Mouse (Mus musculus): Measurements from ENCODE around the gene Zfp358. TPM values are rescaled to one million over a fixed set of nuclear protein-coding genes. Genes with fewer than 3 reads are reported as not detected.
A peak's percentile ranks its signal among the peaks of the same experiment; 100 is the strongest.

The Zfp358 gene
- polyA plus RNA-seq, 1 experiment = not detected

GRCm38 (mm10) chr8:3468838-3469237 lies 24.1 kb upstream of the Zfp358 start:
- Histone ChIP-seq H3K4me1 (ENCODE audit: control insufficient read depth, insufficient read depth, low read length) (no peaks in the 10 kb centered on the region), H3K27ac (ENCODE audit: insufficient read depth, low read depth, low read length) (no peak overlapping the region), H3K4me3 (ENCODE audit: insufficient read depth, low read depth, low read length) (no peak overlapping the region)
- 84% methylated on average over 1 of the region's 1 CpGs for whole genome bisulfite sequencing
- no peak for TF ChIP-seq POLR2A (IDR thresholded peaks at IDR 0.05; ENCODE audit: insufficient read depth, low read depth, low read length)
- TF ChIP-seq CTCF (IDR thresholded peaks at IDR 0.05; ENCODE audit: insufficient read depth, low read depth, low read length) = no peak

GRCm38 (mm10) chr8:3470562-3470961 lies 22.4 kb upstream of the Zfp358 start, which contains the start of gene Tex45:
Tex45 (plus strand) TSS chr8:3470862.
- H3K4me1 ChIP-seq (ENCODE audit: control insufficient read depth, insufficient read depth, low read length) = no peaks in the 10 kb centered on the region
- no peak within 1 kb of the TSS for H3K27ac ChIP-seq (ENCODE audit: insufficient read depth, low read depth, low read length)
- H3K4me3 ChIP-seq (ENCODE audit: insufficient read depth, low read depth, low read length) = no peak within 1 kb of the TSS
- TF ChIP-seq POLR2A (IDR thresholded peaks at IDR 0.05; ENCODE audit: insufficient read depth, low read depth, low read length) (no peak), CTCF (IDR thresholded peaks at IDR 0.05; ENCODE audit: insufficient read depth, low read depth, low read length) (no peak)

DNA sequence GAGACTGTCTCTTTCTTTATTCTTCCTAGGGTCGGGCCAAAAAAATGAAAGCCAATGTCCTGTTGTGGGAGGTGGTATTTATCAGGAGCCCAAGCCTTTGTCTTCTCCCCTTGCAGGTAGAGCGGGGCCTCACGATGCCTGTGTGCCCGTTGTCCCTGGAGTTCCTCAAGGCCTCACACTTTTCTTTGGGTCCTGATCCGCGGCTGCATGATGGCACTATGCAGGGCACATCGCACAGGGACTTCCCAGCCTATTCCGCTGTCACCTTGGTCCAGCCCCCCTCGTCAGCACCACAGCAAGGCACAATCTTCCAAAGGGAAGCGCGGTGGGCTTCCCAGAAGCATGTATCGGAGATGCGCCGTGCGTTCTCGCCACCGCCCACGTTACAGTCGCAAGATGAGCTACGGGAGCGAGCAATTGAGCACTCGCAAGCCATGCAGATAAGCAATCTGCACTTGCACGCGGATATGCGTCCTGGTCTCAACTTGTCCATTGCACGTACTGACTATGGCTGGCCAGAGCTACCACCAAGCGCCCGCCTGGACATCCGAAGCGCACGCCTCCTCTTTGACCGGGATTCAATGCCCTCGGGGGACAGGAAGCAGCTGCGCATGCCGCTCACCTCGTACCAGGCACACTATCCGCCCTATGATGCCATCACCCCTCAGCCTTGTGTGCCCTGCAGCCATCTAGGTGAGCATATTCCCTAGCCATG lies 17.1 kb upstream of the Zfp358 start:
- Histone ChIP-seq H3K4me3 (ENCODE audit: insufficient read depth, low read depth, low read length) (peak overlapping the region; percentile 37), H3K27ac (ENCODE audit: insufficient read depth, low read depth, low read length) (no peak overlapping the region), H3K4me1 (ENCODE audit: control insufficient read depth, insufficient read depth, low read length) (peaks cover 7% of the 10 kb centered on the region; the same call in 1 of the 2 replicates)
- WGBS = 25% methylated on average over 37 of the region's 37 CpGs
- TF ChIP-seq POLR2A (IDR thresholded peaks at IDR 0.05; ENCODE audit: insufficient read depth, low read depth, low read length) (no peak), CTCF (IDR thresholded peaks at IDR 0.05; ENCODE audit: insufficient read depth, low read depth, low read length) (no peak)

GRCm38 (mm10) chr8:3480221-3480785 lies 12.6 kb upstream of the Zfp358 start:
- Histone ChIP-seq H3K27ac (ENCODE audit: insufficient read depth, low read depth, low read length) (no peak overlapping the region), H3K4me1 (ENCODE audit: control insufficient read depth, insufficient read depth, low read length) (peaks cover 7% of the 10 kb centered on the region; the same call in 1 of the 2 replicates), H3K4me3 (ENCODE audit: insufficient read depth, low read depth, low read length) (no peak overlapping the region)
- WGBS = 68% methylated on average over 4 of the region's 4 CpGs
- TF ChIP-seq CTCF (IDR thresholded peaks at IDR 0.05; ENCODE audit: insufficient read depth, low read depth, low read length) (no peak), POLR2A (IDR thresholded peaks at IDR 0.05; ENCODE audit: insufficient read depth, low read depth, low read length) (no peak)

DNA sequence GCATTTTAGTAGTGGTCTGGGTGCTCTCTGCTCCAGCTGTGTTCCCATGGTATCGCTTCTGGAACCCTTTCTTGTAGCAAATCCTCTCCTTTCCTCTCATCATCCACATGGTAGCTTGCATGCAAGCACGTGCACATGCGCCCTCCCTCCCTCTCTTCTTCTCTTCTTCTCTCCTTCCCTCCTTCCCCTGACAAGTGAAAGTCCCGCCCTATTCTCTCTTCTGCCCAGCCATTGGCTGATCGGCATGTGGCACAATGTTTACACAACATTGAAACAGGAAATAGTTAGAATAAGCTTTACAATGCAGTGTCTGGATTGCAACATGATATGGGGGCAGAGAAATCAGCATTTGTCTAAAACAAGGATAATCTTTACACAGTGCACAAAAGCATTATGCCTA lies 11.3 kb upstream of the Zfp358 start:
- 58% methylated on average over 5 of the region's 5 CpGs for WGBS
- Histone ChIP-seq H3K4me3 (ENCODE audit: insufficient read depth, low read depth, low read length) (no peak overlapping the region), H3K27ac (ENCODE audit: insufficient read depth, low read depth, low read length) (no peak overlapping the region), H3K4me1 (ENCODE audit: control insufficient read depth, insufficient read depth, low read length) (no peaks in the 10 kb centered on the region)
- no peak for TF ChIP-seq POLR2A (IDR thresholded peaks at IDR 0.05; ENCODE audit: insufficient read depth, low read depth, low read length)
- TF ChIP-seq CTCF (IDR thresholded peaks at IDR 0.05; ENCODE audit: insufficient read depth, low read depth, low read length) = no peak

DNA sequence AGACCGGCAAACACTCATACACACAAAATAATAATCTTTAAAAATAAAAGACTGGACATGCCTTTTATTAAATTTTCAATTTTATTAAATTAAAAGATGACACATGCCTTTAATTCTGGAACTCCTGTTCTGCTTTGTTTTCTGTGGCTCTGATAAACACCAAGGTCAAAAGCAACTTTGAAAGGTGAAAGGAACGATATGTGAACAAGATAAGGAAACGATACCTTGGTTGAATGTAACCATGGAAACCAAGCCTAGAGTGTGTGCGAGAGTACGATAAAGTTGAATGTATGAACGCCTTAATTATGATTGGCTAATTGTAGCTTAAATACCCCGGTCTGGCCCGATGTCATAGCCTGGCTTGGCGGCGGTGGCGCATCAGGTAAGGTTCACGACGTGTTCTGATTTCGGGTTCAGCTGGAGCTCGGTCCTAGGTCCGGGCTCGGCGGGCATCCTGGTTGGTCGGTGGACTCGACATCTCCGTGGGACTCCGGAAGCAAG lies 10.6 kb upstream of the Zfp358 start:
- no peak overlapping the region for H3K4me3 ChIP-seq (ENCODE audit: insufficient read depth, low read depth, low read length)
- TF ChIP-seq POLR2A (IDR thresholded peaks at IDR 0.05; ENCODE audit: insufficient read depth, low read depth, low read length) = no peak
- TF ChIP-seq CTCF (IDR thresholded peaks at IDR 0.05; ENCODE audit: insufficient read depth, low read depth, low read length) = no peak
- H3K27ac ChIP-seq (ENCODE audit: insufficient read depth, low read depth, low read length) = no peak overlapping the region
- H3K4me1 ChIP-seq (ENCODE audit: control insufficient read depth, insufficient read depth, low read length) = no peaks in the 10 kb centered on the region
- WGBS = 82% methylated on average over 22 of the region's 22 CpGs

DNA sequence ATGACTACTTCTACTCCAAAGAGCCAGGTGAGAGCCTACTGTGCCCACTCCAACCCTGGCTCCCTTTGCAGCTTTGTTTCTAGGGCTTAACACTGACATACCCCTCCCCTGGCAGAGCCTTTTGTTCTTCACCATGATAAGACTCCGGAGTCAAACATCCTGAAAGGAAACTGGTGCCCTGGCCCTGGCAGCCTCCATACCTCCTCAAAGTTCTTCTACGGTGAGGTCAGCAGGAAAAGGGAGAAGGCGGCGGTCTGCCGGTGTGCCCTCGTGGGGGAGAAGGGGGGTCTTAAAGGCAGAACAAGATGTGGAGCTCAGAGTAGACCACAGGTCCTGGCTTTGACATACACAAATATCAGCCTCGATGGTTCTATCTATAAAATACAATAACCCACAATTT lies 9.4 kb upstream of the Zfp358 start:
- H3K27ac ChIP-seq (ENCODE audit: insufficient read depth, low read depth, low read length) = no peak overlapping the region
- no peaks in the 10 kb centered on the region for H3K4me1 ChIP-seq (ENCODE audit: control insufficient read depth, insufficient read depth, low read length)
- TF ChIP-seq POLR2A (IDR thresholded peaks at IDR 0.05; ENCODE audit: insufficient read depth, low read depth, low read length) = no peak
- no peak for TF ChIP-seq CTCF (IDR thresholded peaks at IDR 0.05; ENCODE audit: insufficient read depth, low read depth, low read length)
- no peak overlapping the region for H3K4me3 ChIP-seq (ENCODE audit: insufficient read depth, low read depth, low read length)
- 79% methylated on average over 7 of the region's 7 CpGs for WGBS

- H3K27ac ChIP-seq (ENCODE audit: insufficient read depth, low read depth, low read length) = no peak overlapping the region
- 30% methylated on average over 5 of the region's 5 CpGs for WGBS
- no peak for TF ChIP-seq POLR2A (IDR thresholded peaks at IDR 0.05; ENCODE audit: insufficient read depth, low read depth, low read length)
- TF ChIP-seq CTCF (IDR thresholded peaks at IDR 0.05; ENCODE audit: insufficient read depth, low read depth, low read length) = no peak
- no peaks in the 10 kb centered on the region for H3K4me1 ChIP-seq (ENCODE audit: control insufficient read depth, insufficient read depth, low read length)
- no peak overlapping the region for H3K4me3 ChIP-seq (ENCODE audit: insufficient read depth, low read depth, low read length)
Measured at GRCm38 (mm10) chr8:3485192-3485591, 7.7 kb upstream of the Zfp358 start.

DNA sequence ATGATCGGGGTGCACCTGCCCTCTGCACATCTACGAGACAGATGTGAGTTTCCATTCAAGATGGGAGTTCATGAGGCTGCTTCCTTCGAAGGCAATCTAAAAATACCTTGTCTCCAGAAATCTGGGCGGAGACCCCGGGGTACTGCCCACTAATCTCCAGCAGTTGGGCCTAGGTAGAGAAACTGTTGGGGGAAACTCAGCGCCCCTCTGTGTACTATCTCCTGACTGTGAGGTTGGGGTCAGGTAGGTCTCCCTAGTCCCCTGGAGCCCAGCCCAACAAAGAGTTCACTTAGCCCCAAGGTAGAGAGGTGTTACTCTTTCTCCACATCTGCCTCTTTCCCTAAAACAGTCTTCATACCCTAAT lies 889 bp downstream of the Zfp358 start:
- peaks cover 11% of the 10 kb centered on the region for H3K4me1 ChIP-seq (ENCODE audit: control insufficient read depth, insufficient read depth, low read length)
- H3K27ac ChIP-seq (ENCODE audit: insufficient read depth, low read depth, low read length) = peak overlapping the region; percentile 60; the same call in 1 of the 2 replicates
- H3K4me3 ChIP-seq (ENCODE audit: insufficient read depth, low read depth, low read length) = peak overlapping the region; percentile 96
- 16% methylated on average over 6 of the region's 6 CpGs for WGBS
- TF ChIP-seq POLR2A (IDR thresholded peaks at IDR 0.05; ENCODE audit: insufficient read depth, low read depth, low read length) = no peak
- TF ChIP-seq CTCF (IDR thresholded peaks at IDR 0.05; ENCODE audit: insufficient read depth, low read depth, low read length) = no peak
